Mouse (Mus musculus) heart, embryonic 12.5 days (tissue): Measurements from ENCODE around the gene Gm20826. TPM values are rescaled to one million over a fixed set of nuclear protein-coding genes. Genes with fewer than 3 reads are reported as not detected.
"Not testable (repeated sequence)": the region's sequence is repeated elsewhere in the genome, so short reads cannot be mapped to it uniquely, and the experiment has no call there.

Source experiments
- ATAC-seq: fragments of 200-750 bp; cut with Nextera tagmentation; 2 replicates; pipeline ENCODE4 v1.8.0; 2017; ENCODE audit warnings: moderate TSS enrichment, moderate library complexity; ENCODE audit not compliant: insufficient number of reproducible peaks, low FRiP score
- H3K27ac ChIP-seq: fragments of 300-500 bp; sonication (generic); 2 replicates; pipeline ENCODE4 v1.5.1; 2016; ENCODE audit warnings: mild to moderate bottlenecking, moderate library complexity; ENCODE audit not compliant: poor library complexity, severe bottlenecking
- H3K27me3 ChIP-seq: fragments of 300-500 bp; sonication (generic); replicated peaks from 2 replicates; pipeline ENCODE4 v1.6.1; 2016; ENCODE audit warnings: mild to moderate bottlenecking, moderate library complexity
- H3K36me3 ChIP-seq: fragments of 300-500 bp; sonication (generic); 2 replicates; pipeline ENCODE4 v1.6.1; 2016; ENCODE audit warnings: mild to moderate bottlenecking, moderate library complexity
- H3K4me1 ChIP-seq: fragments of 300-500 bp; sonication (generic); replicated peaks from 2 replicates; pipeline ENCODE4 v1.6.1; 2016; ENCODE audit warnings: mild to moderate bottlenecking
- H3K4me2 ChIP-seq: fragments of 300-500 bp; sonication (generic); 2 replicates; pipeline ENCODE4 v1.6.1; 2016; ENCODE audit warnings: mild to moderate bottlenecking, moderate library complexity
- H3K4me3 ChIP-seq: fragments of 300-500 bp; sonication (generic); 2 replicates; pipeline ENCODE4 v1.5.1; 2016; ENCODE audit warnings: mild to moderate bottlenecking
- H3K9ac ChIP-seq: fragments of 300-500 bp; sonication (generic); 2 replicates; pipeline ENCODE4 v1.6.1; 2016; ENCODE audit warnings: mild to moderate bottlenecking, moderate library complexity
- H3K9me3 ChIP-seq: fragments of 300-500 bp; sonication (generic); replicated peaks from 2 replicates; pipeline ENCODE4 v1.6.1; 2016; ENCODE audit warnings: mild to moderate bottlenecking, moderate library complexity
- WGBS: fragments of 180-500 bp; shearing (Covaris S2); methylation state at CpG from one replicate; pipeline ENCODE4 v1.1.7; 2016; 5-methylcytosine and 5-hydroxymethylcytosine counted together
- polyA plus RNA-seq: library from polyadenylated mRNA; unstranded; fragments of >200 nt; fragmentation: Nextera tagmentation; extraction: Ambion mirVana; gene quantifications from 2 replicates; pipeline ENCODE4 v1.2.1, GENCODE M21; 2016

The Gm20826 gene
- not detected in 2 replicates for polyA plus RNA-seq

DNA sequence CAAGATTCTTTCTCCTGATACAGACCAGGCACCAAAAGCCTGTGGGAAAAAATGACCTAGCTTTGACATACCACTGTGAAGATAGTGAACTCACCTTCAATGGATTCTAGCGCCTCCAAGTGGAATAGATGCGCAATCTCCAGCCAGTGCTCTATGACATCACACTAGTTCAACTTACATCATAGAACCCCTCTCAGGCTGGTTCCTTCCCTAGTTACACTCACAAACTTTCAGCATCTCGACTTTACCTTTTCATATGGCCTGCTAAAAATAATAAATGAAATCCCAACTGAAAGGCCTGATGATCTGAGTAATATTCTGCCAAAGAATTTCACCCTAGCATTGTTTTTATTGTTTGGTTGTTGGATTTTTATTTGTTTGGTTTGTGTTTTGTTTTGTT, at the start of gene Gm20826:
TSS of gene Gm20826 (minus strand) at position 101 of the 400 bp plus-strand sequence.
- ATAC-seq, result not testable (repeated sequence)

More for the DNA sequence above, at the start of gene Gm20826:
- not testable (repeated sequence) for H3K4me2 ChIP-seq, H3K4me1 ChIP-seq, H3K36me3 ChIP-seq, H3K27me3 ChIP-seq, H3K4me3 ChIP-seq, H3K9me3 ChIP-seq, H3K27ac ChIP-seq, H3K9ac ChIP-seq
- WGBS, result no CpG with 5 or more reads among the region's 3 CpGs

Other genes with a start within 250 kb of the Gm20826 start
- not detected in 2 replicates for gene Gm21788, start 233.5 kb downstream of the Gm20826 start, polyA plus RNA-seq
- gene Gm28576, start 84.5 kb upstream of the Gm20826 start, polyA plus RNA-seq, result not detected in 2 replicates